Mouse (Mus musculus) mesoderm, embryonic 11.5 days (tissue): ENCODE measurements at regions not wholly inside any gene's neighbourhood (a gene's known extent, or its start where the extent isn't known, plus 50 kb on each side); places are given as distances from the start of the nearest gene placed in this dataset.

ENCODE experiments used
- DNase-seq: peaks from one replicate; pipeline ENCODE4 v3.0.0-alpha.2; 2012; ENCODE audit warnings: low read depth, low spot score

DNA sequence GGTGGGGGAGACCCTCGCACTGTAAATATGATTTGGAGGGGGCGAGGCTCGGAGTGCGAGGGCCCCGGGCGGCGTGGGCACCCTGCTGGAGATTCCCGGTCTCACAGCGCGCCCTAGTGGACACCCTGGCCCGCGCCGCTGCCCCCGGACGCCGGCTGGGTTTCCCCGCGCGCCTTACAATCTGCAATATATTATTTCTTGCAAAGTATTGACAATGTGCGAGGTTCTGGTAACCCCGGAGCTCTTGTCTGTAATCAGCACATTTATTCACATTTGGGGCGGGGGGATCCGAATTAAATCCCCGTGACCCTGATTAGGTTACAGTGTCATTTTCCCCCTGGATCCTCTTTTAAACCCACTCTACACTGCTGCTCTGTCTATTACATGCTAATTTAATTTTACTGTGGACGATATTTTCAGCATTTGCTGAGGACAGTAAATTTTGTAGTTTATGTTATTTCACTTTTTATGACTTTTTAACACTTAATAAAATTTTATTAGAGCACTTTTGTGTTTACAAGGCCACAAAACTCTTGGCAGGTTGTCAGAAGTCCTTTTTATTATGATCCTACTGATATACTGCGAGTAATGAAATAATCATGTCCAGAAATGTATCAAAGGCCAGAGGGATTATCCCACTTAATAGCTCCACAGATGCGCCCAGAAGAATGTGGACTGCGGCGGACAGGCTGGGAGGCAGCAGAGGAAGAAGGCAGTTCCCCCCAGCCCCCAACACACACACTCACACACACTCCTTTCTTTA is 312.6 kb downstream of the Mtx2 start:
- DNase-seq = peak; percentile 73

DNA sequence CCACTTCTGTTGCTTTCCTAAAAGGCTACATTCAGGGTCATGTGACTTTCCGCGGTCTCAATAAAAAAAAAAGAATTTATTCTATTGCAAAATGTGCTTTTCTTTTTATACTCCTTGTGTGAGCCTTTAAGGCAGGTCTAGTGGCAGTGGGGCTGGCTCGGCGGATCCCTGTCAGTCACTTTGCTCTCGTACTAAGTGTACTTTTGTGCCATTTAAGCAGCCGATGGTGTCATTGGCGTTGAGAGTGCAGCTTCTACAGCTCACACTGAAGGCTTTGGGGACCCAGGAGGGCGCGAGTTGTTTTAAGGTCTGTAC is 313.1 kb downstream of the Mtx2 start:
- no peak for DNase-seq

DNA sequence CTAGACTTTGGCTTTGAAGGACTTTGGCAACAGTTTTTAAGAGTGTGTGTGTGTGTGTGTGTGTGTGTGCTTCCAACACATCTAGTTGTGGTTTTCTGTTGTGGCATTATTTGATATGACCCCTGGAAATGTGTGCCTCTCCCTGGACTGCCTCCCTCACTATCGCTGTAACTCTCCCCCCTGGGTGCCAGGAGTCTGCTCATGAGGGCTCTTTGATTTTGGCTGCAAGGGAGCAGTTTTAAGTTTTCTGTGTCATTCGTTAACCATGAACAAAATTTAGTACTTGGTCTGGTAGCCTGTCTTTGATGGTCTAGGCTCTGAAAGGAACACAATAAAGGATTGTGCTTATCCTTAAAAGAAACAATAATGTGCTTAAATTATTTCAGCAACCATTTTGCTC is 313.9 kb downstream of the Mtx2 start:
- DNase-seq = no peak

DNA sequence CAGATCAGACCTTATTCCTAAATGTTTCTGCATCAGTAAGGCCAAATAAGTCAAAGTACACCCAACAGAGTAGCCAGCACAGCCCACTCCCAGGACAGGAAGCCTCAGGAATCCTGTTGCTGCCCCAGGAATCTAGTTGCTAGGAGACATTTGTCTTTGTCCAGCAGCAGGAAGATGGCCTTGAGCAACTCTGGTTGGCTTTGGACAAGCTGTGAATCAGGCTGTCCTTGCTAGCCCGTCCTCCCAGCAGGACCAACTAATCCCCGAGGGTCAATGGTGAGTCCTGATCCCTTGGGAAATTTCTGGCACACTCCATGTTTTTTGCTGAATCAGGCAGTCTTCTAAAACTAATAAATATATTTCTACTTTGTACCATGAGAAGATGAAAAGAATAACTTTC is 317.1 kb downstream of the Mtx2 start:
- no peak for DNase-seq

DNA sequence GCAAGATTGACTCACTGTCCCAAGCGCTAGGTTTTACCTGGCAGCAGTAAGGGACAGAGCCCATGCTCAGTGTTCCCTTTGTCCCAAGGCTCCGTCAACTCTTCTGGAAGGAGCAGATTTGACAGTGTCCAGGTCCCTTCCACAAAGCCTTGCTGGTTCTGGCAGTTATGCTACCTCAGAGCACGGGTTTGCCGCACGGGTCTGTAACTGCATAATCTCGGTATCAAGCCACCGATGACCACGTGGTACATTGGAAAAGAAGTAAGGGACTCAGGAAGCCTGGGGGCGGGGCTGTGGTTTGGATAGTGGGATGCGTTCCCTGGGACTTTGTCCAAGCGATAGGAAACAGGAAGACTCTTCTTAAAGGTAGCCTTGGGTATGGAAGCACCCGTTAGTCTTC is 319.3 kb downstream of the Mtx2 start:
- DNase-seq = no peak

DNA sequence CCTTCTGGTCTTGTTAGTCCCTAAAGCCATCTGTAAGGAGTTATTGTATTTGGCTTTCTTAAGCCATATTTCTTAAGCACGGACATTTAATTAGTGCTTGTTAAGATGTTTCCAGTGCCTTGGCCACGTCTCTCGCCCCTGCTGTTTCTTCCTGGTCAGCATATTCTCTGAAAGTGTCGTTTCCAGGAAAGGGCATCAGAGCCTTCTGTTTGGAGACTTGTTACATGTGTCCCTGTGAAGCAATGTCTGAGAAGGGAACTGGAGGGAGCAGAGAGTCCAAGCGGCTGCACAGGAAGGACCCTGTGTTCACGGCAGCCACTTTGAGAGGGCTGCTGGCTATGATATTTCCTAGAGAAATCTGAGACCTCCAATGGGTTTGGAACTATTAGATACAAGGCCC is 320.7 kb downstream of the Mtx2 start:
- no peak for DNase-seq

DNA sequence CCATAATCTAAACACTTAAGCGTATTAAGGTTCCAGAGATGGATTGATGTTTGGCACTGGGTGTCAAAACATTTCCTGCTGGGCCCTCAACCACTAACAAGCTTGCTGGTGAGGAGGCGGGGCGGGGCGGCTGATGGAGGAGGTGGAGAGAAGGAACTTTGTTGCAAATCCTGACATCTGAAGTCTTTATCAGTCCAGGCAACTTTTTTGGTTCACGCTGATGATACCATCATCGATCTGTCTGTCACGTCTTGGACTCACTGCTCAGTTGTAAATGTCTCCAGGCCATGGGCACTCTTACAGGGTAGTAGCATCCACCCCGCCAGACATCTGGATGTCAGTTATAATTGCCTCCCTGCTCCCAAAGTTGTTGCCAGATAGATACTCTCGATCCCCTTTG is 321.8 kb downstream of the Mtx2 start:
- no peak for DNase-seq

DNA sequence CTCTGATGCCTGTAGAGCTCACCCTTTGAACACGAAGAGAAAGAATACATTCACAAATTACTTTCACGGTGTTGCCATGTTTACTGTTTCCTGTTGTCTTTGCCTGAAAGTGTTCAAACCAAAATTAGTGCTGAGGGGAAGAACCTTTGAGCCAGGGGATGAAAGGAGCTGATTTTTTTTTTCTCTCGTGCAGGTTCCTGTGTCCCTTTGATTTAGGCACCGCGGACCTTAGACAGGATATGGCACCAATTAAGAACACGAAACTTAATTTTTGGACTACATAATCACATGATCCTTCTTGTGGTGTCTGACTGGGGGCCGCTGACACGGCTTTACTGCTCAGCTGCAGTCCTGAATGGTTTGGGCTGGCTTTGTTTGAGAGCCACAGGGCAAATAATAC is 322.4 kb downstream of the Mtx2 start:
- DNase-seq = no peak

DNA sequence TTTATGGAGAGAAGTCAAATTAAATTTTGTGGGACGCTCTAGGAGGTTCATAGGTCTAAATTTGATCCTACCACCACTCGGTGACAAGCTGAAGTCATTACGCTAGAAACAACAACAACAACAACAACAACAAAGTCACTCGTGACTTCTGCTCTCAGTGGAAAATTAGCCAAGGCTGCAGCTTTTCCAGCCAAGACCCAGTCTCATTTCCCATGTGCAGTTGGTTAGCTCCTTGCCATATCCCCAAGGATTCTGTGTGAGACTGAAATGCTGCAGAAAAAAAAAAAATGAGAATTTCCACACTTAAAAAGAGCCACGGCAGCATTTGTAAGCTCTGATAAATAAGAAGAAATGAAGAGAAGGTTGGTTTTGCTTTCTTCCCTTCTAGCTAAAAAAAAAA is 323.4 kb downstream of the Mtx2 start:
- DNase-seq = no peak

DNA sequence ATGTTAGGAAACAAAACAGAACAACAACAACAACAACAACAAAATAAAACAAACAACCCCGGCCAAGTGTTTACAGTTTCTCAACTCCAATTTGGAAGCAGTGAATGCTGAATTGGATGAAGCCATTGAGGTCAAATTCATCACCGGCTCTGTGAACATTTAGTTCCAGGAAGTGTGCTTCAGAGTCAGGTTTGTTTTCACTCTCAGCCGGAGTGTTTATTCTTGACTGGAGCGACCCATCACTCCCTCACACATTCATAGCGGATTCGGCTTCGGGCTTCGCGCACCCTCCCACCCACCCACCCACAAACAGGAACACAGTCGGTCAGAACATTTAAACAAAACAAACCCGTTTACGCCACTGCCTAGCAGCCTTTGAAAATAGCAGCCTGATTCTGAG is 324.0 kb downstream of the Mtx2 start:
- DNase-seq = no peak

DNA sequence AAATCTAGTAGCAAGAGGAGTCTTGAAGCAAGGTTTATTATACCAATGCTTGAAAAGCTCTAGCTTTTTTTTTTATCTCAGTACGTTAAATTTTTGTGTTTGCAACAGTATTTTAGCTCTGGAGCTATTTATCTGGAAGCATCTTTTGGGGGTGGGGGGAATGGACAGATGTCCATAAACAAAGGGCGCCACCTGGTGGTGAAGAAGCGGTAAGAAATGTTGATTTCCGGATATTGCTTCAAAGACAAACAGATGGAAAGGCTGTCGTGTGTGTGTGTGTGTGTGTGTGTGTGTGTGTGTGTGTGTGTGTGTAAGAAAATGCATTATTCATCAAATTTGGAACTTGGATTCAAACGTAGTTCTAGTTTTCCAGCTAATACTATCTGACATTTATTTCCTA is 325.4 kb downstream of the Mtx2 start:
- DNase-seq = peak; percentile 81

DNA sequence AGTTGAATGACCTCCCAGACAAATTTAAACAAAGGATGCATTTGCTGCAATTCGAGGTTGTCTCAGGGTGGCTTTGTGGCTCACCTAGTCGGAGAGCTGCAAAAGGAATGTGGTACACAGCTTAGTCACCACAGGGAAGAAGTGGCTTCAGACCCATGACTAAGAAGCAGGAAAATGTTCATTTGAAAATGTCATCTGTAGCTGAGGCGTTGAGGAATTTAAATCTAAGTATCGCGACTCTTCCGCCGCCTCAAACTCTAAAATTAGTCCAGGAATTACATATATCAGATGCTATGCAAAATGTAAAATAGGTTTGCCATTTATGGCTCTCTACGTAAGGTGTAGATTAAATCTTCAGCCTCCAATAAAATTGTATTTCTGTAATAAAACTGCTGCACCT is 325.9 kb downstream of the Mtx2 start:
- no peak for DNase-seq

DNA sequence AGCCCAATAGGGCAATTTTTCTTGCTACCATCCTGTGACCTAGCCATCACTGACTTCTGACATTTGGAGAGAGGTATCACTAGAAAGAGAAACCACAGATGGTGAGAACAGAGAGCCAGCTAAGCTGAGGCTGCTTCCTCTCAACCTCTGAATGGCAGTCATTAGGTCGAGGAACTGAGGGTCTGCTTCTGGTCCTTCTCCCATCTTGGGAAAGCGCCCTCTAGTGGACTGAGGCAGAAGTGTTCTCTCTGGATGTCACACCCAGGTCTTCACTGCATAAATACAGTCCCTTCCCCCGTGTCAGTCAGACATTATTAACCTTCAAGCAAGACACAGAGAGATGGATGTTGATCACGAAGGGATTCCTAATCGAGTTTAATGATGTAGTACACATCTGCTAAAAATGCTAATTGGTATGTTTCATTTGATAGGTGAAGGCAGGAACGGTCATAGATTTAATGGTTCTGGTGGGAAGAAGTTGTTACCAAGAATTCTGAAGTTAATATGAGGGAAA is 326.9 kb downstream of the Mtx2 start:
- peak; percentile 81 for DNase-seq

DNA sequence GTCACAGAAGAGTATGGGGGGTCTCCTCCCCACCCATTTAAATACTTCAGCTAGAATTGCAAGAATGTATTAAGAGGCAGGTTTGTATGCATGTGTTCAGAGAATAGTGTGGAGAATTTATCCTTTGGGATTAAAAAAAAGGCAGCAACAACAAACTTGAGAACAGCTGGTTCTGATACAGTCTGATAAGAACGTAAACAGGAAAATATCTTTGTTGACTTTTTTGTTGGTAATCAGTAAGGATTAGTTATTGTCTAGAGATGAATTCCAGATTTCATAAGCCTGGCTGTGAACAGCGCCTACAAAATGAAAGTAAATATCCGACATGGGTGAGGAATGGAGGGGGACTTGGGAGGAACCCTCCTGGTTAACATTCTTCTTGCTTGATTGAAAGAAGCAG is 328.8 kb downstream of the Mtx2 start:
- DNase-seq = no peak

DNA sequence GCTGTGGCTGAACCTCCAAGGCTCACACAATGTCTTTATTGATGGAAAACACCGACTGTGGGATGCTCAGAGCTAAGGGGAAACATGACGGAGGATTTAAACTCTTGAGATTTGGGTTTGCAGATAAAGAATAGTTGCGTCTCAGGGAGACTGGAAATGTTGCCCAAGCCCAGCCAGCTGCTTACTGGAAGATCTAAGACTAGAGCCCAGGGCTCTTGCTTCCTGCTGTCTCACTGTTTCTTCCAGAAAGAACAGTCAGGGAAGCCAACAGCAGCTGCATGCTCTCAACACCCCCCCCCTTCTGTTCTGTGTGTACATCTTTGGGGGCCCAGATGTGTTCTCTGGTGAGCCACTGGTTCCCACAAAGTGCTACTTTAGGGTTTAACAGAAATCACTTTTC is 333.0 kb downstream of the Mtx2 start:
- no peak for DNase-seq

DNA sequence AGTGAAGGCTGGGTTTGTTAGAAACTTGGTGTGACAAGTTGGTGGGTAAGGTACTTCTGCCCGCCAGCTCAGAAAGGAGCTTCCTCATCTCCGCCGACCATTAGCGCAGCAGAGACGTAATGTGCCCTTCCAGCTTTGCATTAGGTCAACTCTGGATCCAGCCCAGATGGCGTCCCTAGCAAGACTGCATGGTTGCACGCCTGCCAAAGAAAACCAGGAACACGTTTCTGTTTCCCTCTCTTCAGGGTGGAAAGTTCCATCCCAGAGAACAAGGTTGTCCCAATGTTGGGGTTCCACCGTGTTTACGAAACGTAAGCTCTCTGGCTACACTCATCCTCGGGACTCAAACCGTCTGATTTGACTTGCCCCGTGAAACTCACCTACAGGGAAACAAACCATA is 335.5 kb downstream of the Mtx2 start:
- no peak for DNase-seq

DNA sequence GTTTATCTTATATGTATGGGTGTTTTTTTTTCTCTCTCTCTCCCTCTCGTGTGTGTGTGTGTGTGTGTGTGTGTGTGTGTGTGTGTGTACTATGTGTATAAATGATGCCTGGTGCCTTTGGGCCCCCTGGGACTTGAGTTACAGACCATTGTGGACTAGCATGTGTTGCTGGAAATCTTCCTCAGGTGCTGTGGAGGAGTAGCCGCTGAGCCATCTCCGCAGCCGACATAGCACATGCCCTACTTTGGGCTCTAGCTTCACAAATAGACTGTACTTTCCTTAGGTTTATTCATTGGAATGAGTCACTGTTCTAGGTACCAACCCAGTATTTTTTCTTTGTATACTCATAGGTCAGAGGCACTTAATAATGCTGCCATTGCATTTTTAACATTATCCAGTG is 339.4 kb downstream of the Mtx2 start:
- DNase-seq = no peak

DNA sequence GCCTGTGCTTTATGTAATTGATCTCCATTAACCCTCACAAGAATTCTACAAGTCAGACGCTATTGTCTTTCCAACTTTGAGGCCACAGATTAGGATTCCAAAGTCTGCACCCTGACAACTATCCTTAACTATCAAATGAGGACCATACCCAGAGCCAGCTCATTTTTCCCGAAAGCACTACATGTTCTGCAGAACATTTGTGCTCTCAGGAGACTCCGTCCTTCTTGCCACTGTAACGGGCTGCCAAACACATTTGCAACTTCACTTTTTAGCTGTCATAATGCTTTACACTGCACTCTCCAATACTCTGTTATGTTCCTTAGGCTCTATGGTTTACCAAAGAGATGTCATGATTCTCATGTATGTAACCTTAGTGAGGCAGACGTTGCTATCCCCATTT is 350.7 kb downstream of the Mtx2 start:
- DNase-seq = no peak

DNA sequence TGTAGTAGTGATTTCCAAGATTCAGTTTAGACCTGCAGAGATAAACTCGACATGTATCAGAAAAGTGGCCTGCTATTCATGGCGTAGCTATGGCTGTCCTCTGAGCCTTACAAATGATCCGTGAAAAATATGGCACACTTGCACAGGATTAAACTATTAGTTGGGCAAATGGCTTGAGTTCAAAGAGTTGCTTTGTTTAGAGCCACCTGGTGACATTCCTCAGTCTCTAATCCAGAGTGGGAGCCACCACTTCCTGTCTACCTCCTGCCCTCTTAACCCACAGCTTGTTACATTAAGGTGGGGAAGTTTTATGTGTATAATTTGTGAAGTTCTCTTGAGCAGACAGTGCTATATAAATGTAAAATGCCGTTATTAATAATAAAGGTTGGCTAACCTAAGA is 357.7 kb downstream of the Mtx2 start:
- no peak for DNase-seq

DNA sequence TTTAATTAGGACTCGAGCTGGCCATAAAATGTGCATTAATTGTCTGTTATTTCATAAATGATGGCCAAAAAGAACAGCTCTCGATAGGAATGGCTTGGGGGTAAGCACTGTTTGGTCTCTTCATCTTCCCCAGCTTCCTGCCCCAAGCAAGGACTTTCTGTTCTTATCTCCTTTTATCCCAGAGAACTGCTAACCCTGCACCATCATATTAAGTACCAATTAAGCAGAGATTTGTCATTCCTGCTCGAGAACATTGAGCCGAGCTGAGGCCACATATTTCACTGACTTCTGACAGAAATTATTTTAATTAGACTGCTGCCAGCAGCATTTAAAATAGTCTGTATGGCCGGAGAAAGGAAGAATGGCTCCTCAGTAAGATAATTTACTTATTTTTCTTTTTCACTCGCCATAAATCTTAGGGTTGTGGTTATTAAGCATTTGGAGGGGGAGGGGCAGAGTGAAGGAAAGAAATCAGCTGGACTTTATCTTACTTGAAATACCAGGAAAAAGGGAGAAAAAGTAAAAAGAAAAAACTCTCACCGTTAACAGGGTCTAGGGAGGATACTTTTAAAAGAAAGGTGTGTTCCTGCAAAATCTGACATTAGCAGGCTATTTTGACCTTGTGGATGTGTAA is 377.1 kb downstream of the Mtx2 start:
- no peak for DNase-seq

DNA sequence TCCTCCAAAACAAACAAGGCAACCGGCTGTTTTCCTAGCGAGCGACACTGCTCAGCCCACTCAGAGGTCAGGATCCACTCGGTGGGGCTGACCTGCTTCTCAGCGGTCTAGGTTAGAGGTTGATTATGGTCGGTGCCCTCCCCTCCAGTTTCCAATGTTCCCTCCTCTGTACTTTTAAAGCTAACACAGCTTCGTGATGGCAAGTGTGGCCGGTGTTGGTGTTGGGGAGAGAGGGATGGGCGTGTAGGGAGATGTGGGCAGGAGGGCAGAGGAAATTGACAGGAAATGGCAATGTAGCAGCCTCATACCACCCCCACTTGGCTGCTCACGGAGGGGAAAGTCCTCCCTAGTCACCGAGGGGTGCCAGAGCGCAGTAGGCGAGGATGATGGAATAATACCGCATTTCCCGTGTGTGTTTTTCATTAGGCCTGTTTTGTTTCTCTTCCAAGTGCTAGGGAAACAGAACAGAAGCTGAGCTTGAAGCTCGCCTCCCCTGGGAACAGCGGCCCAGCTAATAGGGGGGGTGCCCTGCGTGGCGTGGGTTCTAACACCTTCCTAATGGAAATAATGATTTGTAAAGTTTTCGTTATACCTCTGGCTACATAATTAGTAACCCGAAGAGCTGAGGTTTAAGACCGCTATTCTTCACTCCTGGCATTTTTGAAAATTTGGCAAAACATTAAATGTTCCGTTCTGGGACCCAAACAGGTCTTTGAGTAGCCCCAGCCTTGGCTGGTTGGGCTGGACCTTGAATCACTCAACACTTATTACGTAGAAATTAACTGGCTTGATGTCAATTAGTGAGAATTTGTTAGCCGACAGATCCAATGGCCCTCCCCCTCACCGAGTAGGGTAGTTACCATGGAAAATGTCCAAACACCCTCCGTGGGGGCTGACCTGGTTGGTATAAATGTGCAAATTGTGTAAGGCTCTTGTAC is 383.5 kb downstream of the Mtx2 start:
- no peak for DNase-seq

DNA sequence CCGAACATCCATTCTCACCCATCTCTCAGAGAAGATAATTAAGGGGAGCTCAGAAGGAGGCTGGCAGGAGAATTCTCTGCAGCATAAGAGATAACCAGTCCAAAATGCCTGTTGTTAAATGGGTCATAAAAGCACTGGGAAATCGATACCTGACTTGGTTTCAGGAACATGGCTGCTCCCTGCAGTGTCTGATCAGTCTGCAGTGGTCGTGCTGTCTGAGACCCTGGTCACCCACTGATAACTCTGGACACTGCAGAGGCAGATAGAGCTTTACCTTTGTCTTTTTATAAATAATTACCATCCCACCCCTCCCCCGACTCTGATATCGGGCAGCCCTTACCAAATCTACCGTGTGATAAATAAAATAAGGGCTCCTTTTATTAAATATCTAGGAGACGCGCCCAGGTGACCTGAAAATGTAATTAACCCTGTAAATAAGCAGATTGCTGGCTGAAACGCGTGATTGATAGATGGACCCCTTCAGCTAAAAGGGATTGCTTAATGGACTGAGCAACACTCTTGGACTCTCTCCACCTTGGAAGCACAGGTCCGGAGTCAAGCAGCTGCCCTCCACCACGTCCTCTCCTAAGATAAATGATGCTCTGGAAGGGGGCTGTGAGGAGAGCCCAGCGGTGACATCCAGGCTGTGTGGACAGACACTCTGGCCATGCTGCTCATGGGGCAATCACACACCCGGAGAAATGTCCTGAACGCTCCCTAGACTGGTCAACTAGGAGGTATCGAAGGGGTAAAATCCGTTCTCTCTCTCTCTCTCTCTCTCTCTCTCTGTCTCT is 384.4 kb downstream of the Mtx2 start:
- DNase-seq = no peak
